Mouse (Mus musculus) lung, postnatal 10 days (tissue): ENCODE measurements around the gene 2210016L21Rik.

Source experiments
- DNase-seq: peaks from one replicate; pipeline ENCODE4 v3.0.0; 2021

Gene 2210016L21Rik

DNA sequence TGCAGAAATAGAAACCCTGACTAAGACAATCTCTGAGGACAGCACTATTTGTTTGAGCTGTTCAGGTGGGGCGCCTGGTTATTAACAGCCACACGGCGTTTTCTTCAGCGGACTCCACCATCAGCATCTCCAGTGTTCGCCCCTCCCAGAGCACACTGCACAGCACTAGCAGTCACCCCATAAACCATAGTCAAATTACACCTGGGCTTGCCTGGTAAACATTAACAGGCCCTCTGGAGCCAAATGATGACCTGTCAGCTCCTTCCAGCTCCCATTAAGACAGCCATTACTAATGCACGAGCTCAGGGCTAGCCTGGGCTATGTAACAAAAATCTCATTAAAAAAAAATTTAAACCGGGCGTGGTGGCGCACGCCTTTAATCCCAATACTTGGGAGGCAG, 3.1 kb downstream of the 2210016L21Rik start:
- no peak for DNase-seq

GRCm38 (mm10) chr5:114948891-114949290, 6.9 kb downstream of the 2210016L21Rik start:
- DNase-seq = peak; percentile 71

GRCm38 (mm10) chr5:114949316-114949715, 7.4 kb downstream of the 2210016L21Rik start:
- no peak for DNase-seq

DNA sequence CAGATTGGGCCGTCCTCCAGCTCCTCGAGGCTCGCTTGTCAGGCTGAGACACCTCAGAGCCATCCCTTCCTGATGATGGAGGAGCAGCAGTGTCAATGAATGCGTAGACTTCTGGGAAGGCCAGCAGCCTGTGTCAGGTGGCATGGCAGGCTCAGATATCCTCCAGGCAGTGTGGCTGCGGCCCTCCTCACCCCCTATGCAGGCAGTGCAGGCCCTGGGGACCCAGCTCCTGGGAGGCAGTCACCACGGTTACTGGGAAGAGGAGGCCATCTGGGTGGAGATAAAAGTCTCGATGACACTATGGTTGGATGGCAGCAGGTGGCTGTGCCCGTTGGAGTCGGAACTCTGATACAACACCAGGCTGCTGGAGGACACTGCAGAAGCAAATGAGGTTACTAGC, 7.9 kb downstream of the 2210016L21Rik start:
- DNase-seq = no peak

GRCm38 (mm10) chr5:114950669-114951068, 8.7 kb downstream of the 2210016L21Rik start:
- DNase-seq = no peak

DNA sequence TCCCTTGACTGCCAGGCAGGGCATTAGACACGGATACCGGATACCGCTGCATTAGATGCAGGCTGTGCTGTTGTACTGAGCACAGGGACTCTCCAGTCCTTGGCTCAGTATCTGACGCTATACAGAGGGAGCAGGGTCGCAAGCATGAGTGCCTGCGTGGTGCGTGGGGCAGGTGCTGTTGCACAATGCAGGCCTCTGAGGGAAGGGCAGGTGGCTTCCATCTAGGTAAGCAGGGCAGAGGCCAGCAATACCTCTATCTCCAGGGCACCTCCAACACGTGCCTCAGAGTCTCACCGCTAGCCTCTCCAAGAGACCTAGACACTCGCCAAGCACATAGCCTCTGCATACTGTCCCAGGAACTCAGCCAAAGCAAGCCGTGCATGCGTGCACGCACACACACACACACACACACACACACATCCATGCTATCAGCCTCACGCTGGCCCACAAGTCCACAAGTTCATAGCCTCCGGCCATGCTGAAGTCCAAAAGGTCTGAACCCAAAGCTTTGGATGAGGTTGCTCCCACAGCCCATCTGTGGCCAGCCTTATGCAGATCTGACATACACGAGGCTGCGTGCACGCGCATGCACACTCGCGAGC, 9.4 kb downstream of the 2210016L21Rik start:
- no peak for DNase-seq

DNA sequence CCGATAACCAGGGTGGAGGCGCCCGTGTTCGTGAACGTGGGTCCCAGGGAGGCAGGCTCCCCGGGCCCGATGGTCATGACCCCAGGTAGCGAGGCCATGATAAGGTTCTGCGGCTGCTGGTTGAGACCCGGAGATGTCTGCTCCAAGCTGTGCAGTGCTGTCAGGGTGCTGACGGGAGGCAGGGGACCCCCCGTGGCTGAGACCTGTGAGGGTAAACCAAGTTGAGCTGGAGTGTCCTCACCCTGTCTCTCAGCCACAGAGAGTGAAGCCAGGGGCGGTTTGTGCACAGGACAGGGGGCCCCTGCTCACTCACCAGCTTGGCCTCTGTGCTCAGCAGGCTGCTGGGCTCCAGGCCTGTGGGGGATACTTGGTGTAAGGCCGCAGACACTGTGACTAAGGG, 11.4 kb downstream of the 2210016L21Rik start:
- no peak for DNase-seq

GRCm38 (mm10) chr5:114958069-114958468, 16.1 kb downstream of the 2210016L21Rik start:
- no peak for DNase-seq

GRCm38 (mm10) chr5:114961590-114962360, 19.8 kb downstream of the 2210016L21Rik start:
- DNase-seq = peak; percentile 32

- DNase-seq = no peak
Measured at GRCm38 (mm10) chr5:114964315-114964966, 22.5 kb downstream of the 2210016L21Rik start.

DNA sequence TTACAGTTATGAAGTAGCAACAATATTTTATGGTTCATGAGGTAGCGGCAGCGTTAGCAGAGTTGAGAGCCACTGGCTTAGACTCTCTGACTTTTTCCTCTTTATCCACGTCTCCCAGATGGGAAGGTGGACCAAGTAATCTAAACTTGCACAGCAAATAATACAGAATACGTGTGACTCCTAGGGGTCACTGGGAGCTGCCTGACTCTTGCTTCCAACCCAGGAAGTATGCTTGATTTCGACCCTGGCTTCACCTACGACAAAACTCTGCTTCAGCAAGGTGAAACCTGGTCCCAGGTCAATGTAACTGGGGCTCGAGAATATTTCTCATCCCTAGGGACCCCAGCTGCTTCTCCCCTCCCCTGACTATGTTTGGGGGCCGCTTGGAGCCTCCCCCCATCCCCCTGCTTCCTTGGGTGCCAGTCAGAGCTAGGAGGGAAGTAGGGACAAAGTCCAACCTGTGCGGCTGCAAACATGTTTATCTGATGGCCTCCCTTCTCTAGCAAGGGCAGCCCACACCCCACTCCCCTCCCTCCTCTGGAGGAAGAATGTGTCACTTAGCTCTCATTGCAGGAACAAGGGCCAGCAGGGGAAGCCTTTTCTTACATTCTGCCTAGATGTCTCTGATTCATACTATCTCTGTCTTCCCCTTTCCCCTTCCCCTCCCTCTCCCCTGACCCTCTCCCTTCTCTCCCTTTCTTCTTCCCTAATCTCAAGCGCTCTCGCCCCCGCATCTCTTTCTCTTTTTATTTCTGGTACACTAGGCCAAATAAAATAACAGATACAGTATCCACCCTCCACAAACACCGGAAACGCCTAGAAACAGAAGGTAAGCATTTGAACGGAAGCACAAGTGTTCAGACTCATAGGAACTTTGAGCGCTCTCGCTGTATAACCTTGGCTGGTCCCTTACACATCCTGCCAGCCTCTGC, 23.3 kb downstream of the 2210016L21Rik start:
- no peak for DNase-seq

GRCm38 (mm10) chr5:114967523-114968268, 25.7 kb downstream of the 2210016L21Rik start:
- no peak for DNase-seq

- no peak for DNase-seq
Measured at GRCm38 (mm10) chr5:114968651-114969050, 26.7 kb downstream of the 2210016L21Rik start.

DNA sequence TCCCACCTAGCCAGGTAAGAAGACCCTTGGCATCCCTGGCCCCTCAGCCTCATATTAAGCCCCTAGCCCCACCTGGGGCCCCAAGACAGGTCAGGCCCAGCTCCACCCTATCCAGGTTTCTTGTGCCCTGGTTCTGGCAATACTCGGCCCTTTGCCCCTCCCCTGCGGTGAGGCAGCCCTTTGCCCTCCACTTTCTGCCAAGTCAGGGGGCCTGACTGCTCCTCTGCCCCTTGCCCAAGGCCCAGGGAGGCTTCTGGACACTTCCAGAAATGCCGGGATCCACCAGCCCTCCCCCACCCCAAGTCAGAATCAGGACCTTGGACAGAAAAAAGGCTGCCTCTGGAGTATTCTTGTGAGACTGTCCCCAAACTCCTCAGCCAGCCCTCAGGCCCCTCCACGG, 27.1 kb downstream of the 2210016L21Rik start:
- no peak for DNase-seq

- DNase-seq = no peak
Measured at GRCm38 (mm10) chr5:114969609-114970215, 27.8 kb downstream of the 2210016L21Rik start.

DNA sequence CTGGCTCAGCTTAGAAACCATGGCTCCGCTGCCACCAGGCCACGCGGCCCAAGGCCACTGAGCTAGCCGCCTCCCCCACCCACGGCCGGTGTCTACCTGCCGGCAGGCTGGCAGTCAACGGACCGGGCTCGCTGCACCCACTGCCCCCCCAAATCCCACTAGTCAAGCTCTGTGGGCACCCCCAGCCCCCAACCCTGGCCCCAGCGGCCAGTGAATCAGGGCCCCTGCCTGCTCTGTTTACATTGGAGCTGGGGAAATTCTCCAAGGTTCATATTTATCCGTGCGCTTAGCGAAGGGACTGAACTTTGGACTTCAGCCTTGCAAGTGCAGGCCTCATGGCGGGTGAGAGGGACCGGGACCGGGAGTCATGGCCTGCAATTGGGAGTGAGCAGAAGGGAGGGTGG, 28.9 kb downstream of the 2210016L21Rik start, which contains the start of gene Hnf1a:
Gene Hnf1a, minus strand, starts transcription at position 271 of the 404 bp plus-strand sequence.
- no peak for DNase-seq

- no peak for DNase-seq
Measured at GRCm38 (mm10) chr5:114972201-114972600, 30.2 kb downstream of the 2210016L21Rik start.

DNA sequence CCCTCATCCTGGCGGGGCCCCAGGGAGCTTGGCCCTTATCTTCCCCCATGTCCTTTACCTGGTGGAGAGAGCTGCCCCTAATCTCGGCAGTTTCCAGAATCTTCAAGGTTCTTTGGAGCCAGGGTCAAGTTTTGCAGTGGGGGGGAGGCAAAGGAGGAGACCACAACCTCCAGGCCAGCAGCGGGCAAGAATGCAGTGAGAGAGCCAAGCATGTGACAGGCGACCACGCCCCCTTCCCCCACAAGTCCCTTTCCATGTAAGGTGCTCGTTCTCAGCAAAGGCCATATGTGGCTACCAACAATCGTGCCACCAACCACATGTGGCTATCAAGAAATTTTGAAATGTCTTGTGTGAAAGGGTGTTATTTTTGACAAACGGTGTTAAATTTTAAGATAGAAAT, 31.2 kb downstream of the 2210016L21Rik start:
- DNase-seq = no peak

DNA sequence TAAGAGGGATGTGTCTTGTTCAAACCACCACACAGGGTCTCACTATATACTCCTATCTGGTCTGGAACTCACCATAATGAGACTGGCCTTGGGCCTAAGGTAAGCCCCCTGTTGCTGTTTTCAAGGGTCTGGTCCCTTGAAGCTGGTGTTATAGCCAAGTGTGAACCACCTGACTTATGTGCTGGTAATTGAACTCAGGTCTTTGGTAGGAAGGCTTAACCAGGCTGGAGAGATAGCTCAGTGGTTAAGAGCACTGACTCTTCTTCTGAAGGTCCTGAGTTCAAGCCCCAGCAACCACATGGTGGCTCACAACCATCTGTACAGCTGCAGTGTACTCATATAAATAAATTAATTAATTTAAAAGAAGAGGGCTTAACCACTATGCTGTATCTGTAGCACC, 35.0 kb downstream of the 2210016L21Rik start:
- no peak for DNase-seq

GRCm38 (mm10) chr5:114978473-114978872, 36.5 kb downstream of the 2210016L21Rik start:
- DNase-seq = peak; percentile 42

DNA sequence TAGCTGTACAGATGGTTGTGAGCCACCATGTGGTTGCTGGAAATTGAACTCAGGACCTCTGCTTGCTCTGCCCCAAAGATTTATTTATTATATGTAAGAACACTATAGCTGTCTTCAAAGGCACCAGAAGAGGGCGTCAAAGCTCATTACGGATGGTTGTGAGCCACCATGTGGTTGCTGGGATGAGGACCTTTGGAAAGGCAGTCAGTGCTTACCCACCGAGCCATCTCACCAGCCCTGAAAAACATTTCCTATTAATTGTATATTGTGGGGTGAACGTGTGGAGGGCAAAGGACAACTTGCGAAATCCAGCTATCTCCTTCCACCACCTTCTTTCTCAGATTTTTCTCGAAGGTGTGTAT, 36.9 kb downstream of the 2210016L21Rik start:
- peak; percentile 30 for DNase-seq
